Mouse (Mus musculus) forebrain, postnatal 0 days (tissue): ENCODE results near the gene Arid5b. TPM values are rescaled to one million over a fixed set of nuclear protein-coding genes. Genes with fewer than 3 reads are reported as not detected.

ENCODE experiments used
- ATAC-seq: fragments of 200-750 bp; cut with Nextera tagmentation; 2 replicates; pipeline ENCODE4 v1.8.0; 2017; ENCODE audit warnings: mild to moderate bottlenecking, moderate library complexity
- DNase-seq: peaks from one replicate; pipeline ENCODE4 v3.0.0-alpha.2; 2015
- H3K27ac ChIP-seq: fragments of 300-500 bp; sonication (generic); 2 replicates; pipeline ENCODE4 v1.5.1; 2014; ENCODE audit warnings: low read depth, mild to moderate bottlenecking, antibody characterized with exemption, low read length, moderate library complexity, mixed read lengths
- H3K27me3 ChIP-seq: fragments of 300-500 bp; sonication (generic); 2 replicates; pipeline ENCODE4 v1.6.1; 2014; ENCODE audit warnings: mild to moderate bottlenecking, low read length, mixed read lengths; ENCODE audit not compliant: insufficient read depth
- H3K36me3 ChIP-seq: fragments of 300-500 bp; sonication (generic); 2 replicates; pipeline ENCODE4 v1.6.1; 2014; ENCODE audit warnings: mild to moderate bottlenecking, moderate library complexity; ENCODE audit not compliant: insufficient read depth
- H3K4me1 ChIP-seq: fragments of 300-500 bp; sonication (generic); 2 replicates; pipeline ENCODE4 v1.6.1; 2014; ENCODE audit warnings: antibody characterized with exemption; ENCODE audit not compliant: insufficient read depth
- H3K4me2 ChIP-seq: fragments of 300-500 bp; sonication (generic); 2 replicates; pipeline ENCODE4 v1.6.1; 2014; ENCODE audit warnings: low read depth, mild to moderate bottlenecking, moderate library complexity
- H3K4me3 ChIP-seq: fragments of 300-500 bp; sonication (generic); 2 replicates; pipeline ENCODE4 v1.5.1; 2014; ENCODE audit warnings: low read depth, low read length, mixed read lengths
- H3K9ac ChIP-seq: fragments of 300-500 bp; sonication (generic); 2 replicates; pipeline ENCODE4 v1.6.1; 2014; ENCODE audit warnings: mild to moderate bottlenecking
- H3K9me3 ChIP-seq: fragments of 300-500 bp; sonication (generic); 2 replicates; pipeline ENCODE4 v1.6.1; 2016; ENCODE audit warnings: low read length
- CTCF ChIP-seq: sonication (generic); IDR thresholded peaks from 2 replicates; pipeline ENCODE4 v1.5.1; 2016; ENCODE audit warnings: antibody characterized with exemption, control low read depth, low read depth
- WGBS: fragments of 180-500 bp; shearing (Covaris S2); extraction: QIAGEN DNeasy Blood & Tissue Kit; methylation state at CpG from one replicate; pipeline ENCODE4 v1.1.7; 2014; 5-methylcytosine and 5-hydroxymethylcytosine counted together
- polyA plus RNA-seq: library from polyadenylated mRNA; unstranded; fragments of >200 nt; fragmentation: Nextera tagmentation; extraction: Ambion mirVana; gene quantifications from 2 replicates; pipeline ENCODE4 v1.2.1, GENCODE M21; 2015
- total RNA-seq: library from RNA; depleted of rRNA; stranded (reverse); fragments of >200 nt; gene quantifications from 2 replicates; pipeline ENCODE4 v1.2.3, GENCODE M21; 2014

Gene Arid5b
- total and polyA plus RNA-seq, 2 experiments from 2014 or later: 14.3 to 14.5 TPM

DNA sequence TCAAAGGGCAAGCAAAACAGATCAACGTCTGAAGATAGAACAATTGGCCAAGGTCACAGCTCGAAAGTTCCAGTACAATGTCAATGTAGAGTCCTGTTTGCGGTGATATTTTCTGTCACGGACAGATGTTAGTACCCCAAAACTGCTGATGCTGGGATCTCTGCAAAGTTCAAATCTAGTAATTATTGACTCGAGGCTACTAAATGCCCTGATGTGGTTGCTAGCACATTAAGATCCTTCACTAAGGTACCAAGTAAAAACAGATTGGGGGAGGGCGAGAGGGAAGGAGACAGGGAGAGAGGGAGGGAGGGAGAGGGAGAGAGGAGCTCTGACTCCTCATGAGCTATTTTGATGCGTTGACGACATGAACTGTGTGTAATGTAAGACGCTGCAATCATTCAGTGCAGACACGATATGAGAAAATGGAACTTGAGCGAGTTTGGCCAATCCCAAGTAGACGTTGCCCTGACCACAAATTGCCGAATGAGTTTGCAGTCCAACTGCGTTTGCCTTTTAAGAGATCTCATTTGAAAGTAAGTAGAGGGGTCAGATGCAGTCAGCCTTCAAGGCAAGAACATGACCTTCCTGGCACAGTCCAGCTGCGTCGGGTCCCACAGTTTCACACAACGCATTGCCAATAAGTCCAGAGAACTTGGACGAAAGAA, 133.1 kb downstream of the Arid5b start:
- no peaks in the 10 kb centered on the region for H3K36me3 ChIP-seq

DNA sequence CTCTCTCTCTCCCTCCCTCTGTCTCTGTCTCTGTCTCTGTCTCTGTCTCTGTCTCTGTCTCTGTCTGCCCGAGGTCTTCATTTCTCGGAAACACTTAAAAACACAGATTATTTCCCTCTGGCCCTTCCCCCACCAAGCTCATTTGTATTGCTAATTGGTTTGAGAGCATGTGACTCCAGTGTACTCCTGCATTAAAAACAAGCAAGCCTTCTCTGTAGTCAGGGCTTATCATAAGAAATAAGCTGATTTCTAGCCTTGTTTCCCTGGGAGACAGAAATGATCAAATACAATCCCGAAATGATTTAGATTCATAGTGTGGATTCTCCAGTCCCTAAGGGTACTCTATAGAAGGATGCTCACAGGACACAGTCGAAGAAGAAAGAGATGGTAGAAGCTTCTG, 136.0 kb downstream of the Arid5b start:
- ATAC-seq (peak; percentile 56; the same call in 1 of the 2 replicates), DNase-seq (no peak)
- H3K4me1 ChIP-seq: 0 out of 2 replicates have a peak, but pooled peaks cover 16% of the 10 kb centered on the region
- no peak overlapping the region for H3K4me2 ChIP-seq
- no peaks in the 10 kb centered on the region for H3K9me3 ChIP-seq
- H3K27ac ChIP-seq: no peak overlapping the region
- no peak overlapping the region for H3K9ac ChIP-seq
- 45% methylated on average over 4 of the region's 4 CpGs for WGBS
- no peaks in the 10 kb centered on the region for H3K27me3 ChIP-seq
- no peak for TF ChIP-seq CTCF
- no peaks in the 10 kb centered on the region for H3K36me3 ChIP-seq
- H3K4me3 ChIP-seq: no peak overlapping the region

More for the DNA sequence above, 133.1 kb downstream of the Arid5b start:
- H3K27me3 ChIP-seq: no peaks in the 10 kb centered on the region
- H3K9me3 ChIP-seq: no peaks in the 10 kb centered on the region
- no peak for TF ChIP-seq CTCF
- no peak for DNase-seq
- no peak overlapping the region for H3K9ac ChIP-seq
- 0 out of 2 replicates have a peak, but pooled peaks cover 11% of the 10 kb centered on the region for H3K4me1 ChIP-seq
- no peak overlapping the region for H3K4me2 ChIP-seq
- WGBS: 85% methylated on average over 18 of the region's 18 CpGs
- no peak for ATAC-seq
- H3K4me3 ChIP-seq: no peak overlapping the region
- no peak overlapping the region for H3K27ac ChIP-seq

GRCm38 (mm10) chr10:68141567-68141966, 137.0 kb downstream of the Arid5b start:
- Histone ChIP-seq H3K27ac (no peak overlapping the region), H3K27me3 (no peaks in the 10 kb centered on the region), H3K9me3 (no peaks in the 10 kb centered on the region), H3K36me3 (no peaks in the 10 kb centered on the region), H3K9ac (no peak overlapping the region), H3K4me3 (no peak overlapping the region), H3K4me2 (no peak overlapping the region), H3K4me1 (0 out of 2 replicates have a peak, but pooled peaks cover 19% of the 10 kb centered on the region)
- DNase-seq: no peak
- no peak for TF ChIP-seq CTCF
- no peak for ATAC-seq
- WGBS: 96% methylated on average over 7 of the region's 7 CpGs

DNA sequence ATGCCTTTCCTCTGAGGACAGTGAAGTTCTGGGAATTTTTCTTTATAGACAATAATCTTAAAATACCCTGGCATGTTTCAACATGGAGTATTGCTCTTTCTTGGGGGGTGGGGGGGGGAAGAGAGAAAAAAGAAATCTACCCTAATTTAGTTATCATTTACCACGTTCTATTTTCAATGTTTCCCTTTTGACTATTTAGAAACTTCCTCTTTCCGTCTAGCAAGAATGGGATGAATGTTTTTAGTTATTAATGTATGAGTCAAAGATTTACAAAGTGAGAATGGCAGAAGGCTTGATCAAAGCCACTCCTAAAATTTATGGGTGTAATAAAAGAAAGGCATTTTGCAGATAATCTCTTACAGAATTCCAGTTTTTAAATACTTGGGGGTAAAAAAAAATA, 137.7 kb downstream of the Arid5b start:
- Histone ChIP-seq H3K4me3 (no peak overlapping the region), H3K4me2 (no peak overlapping the region), H3K27me3 (no peaks in the 10 kb centered on the region), H3K4me1 (peaks cover 22% of the 10 kb centered on the region), H3K27ac (no peak overlapping the region), H3K9ac (no peak overlapping the region), H3K9me3 (no peaks in the 10 kb centered on the region), H3K36me3 (no peaks in the 10 kb centered on the region)
- ATAC-seq: no peak
- 74% methylated on average over 2 of the region's 2 CpGs for WGBS
- no peak for DNase-seq
- no peak for TF ChIP-seq CTCF

GRCm38 (mm10) chr10:68140306-68140705, 138.2 kb downstream of the Arid5b start:
- H3K9me3 ChIP-seq: no peaks in the 10 kb centered on the region
- H3K4me2 ChIP-seq: no peak overlapping the region
- H3K27ac ChIP-seq: no peak overlapping the region
- H3K9ac ChIP-seq: no peak overlapping the region
- no peak for TF ChIP-seq CTCF
- H3K4me1 ChIP-seq: peaks cover 27% of the 10 kb centered on the region
- H3K4me3 ChIP-seq: no peak overlapping the region
- H3K27me3 ChIP-seq: no peaks in the 10 kb centered on the region
- H3K36me3 ChIP-seq: no peaks in the 10 kb centered on the region
- no peak for DNase-seq
- WGBS: 55% methylated on average over 6 of the region's 6 CpGs
- no peak for ATAC-seq

- no peak for DNase-seq
- Histone ChIP-seq H3K4me2 (no peak overlapping the region), H3K27ac (no peak overlapping the region), H3K4me3 (no peak overlapping the region), H3K36me3 (no peaks in the 10 kb centered on the region; the same call in 1 of the 2 replicates), H3K4me1 (peaks cover 29% of the 10 kb centered on the region), H3K9ac (no peak overlapping the region), H3K27me3 (no peaks in the 10 kb centered on the region), H3K9me3 (no peaks in the 10 kb centered on the region)
- ATAC-seq: no peak
- 94% methylated on average over 5 of the region's 5 CpGs for WGBS
- TF ChIP-seq CTCF: no peak
Observed at GRCm38 (mm10) chr10:68138123-68138522, 140.4 kb downstream of the Arid5b start.

GRCm38 (mm10) chr10:68137151-68137833, 141.2 kb downstream of the Arid5b start:
- Histone ChIP-seq H3K27me3 (no peaks in the 10 kb centered on the region), H3K4me3 (no peak overlapping the region), H3K27ac (no peak overlapping the region), H3K9me3 (no peaks in the 10 kb centered on the region), H3K4me2 (no peak overlapping the region), H3K4me1 (peaks cover 24% of the 10 kb centered on the region), H3K9ac (no peak overlapping the region), H3K36me3 (no peaks in the 10 kb centered on the region; the same call in 1 of the 2 replicates)
- ATAC-seq (no peak), DNase-seq (no peak)
- TF ChIP-seq CTCF: no peak
- 23% methylated on average over 11 of the region's 11 CpGs for WGBS
